Mouse (Mus musculus): ENCODE measurements around the gene Slc2a5. TPM values are rescaled to one million over a fixed set of nuclear protein-coding genes. Genes with fewer than 3 reads are reported as not detected.
A peak's percentile ranks its signal among the peaks of the same experiment; 100 is the strongest.

Gene Slc2a5
- 1.7 and 2.2 TPM in 2 replicates for polyA plus RNA-seq (2015; fragmentation: Nextera tagmentation; extraction: Ambion mirVana)

GRCm38 (mm10) chr4:150119055-150119454, at the start of gene Slc2a5:
Gene Slc2a5, plus strand, starts transcription at chr4:150119283.
- no peak for ATAC-seq (ENCODE audit: insufficient number of reproducible peaks, low FRiP score, low TSS enrichment, low read depth)
- 11% methylated on average over 15 of the region's 15 CpGs for WGBS
- H3K27ac ChIP-seq (replicated peaks), result no peak within 1 kb of the TSS
- H3K27me3 ChIP-seq, result no peaks in the 10 kb centered on the region
- no peaks in the 10 kb centered on the region for H3K36me3 ChIP-seq
- H3K9me3 ChIP-seq (replicated peaks), result no peaks in the 10 kb centered on the region
- H3K4me3 ChIP-seq (replicated peaks), result no peak within 1 kb of the TSS
- H3K4me2 ChIP-seq (replicated peaks), result peak within 1 kb of the TSS; percentile 25
- 0 out of 2 replicates have a peak, but pooled peaks cover 7% of the 10 kb centered on the region for H3K4me1 ChIP-seq
- no peak within 1 kb of the TSS for H3K9ac ChIP-seq

DNA sequence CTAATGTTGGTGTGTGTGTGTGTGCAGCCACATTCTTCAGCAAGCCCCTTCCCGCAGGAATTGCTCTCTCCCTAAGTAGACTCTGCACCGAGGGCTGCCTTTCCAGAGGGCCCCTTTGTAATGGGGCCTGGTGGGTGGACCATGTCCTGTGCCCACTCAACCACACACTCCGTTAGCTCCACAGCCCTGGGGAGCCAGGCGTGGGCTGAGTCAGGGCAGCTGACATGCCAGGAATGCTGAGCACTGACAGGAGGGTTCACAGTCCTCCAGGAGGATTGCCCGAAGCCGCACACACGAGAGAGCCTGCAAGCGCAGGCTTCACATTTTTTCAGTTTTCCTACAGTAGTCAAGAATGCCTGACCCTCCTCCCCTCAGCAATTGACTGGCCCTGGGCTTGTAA, 48.9 kb upstream of the Slc2a5 start:
- no peak for ATAC-seq (ENCODE audit: insufficient number of reproducible peaks, low FRiP score, low TSS enrichment, low read depth)
- peaks cover 6% of the 10 kb centered on the region for H3K4me1 ChIP-seq

GRCm38 (mm10) chr4:150072416-150073101, 46.5 kb upstream of the Slc2a5 start:
- Histone ChIP-seq H3K9ac (no peak overlapping the region), H3K4me2 (replicated peaks) (no peak overlapping the region), H3K4me3 (replicated peaks) (no peak overlapping the region), H3K27ac (replicated peaks) (no peak overlapping the region), H3K9me3 (replicated peaks) (no peaks in the 10 kb centered on the region), H3K36me3 (no peaks in the 10 kb centered on the region; the same call in 1 of the 2 replicates), H3K4me1 (peaks cover 13% of the 10 kb centered on the region), H3K27me3 (no peaks in the 10 kb centered on the region)
- WGBS, result 58% methylated on average over 15 of the region's 15 CpGs
- no peak for ATAC-seq (ENCODE audit: insufficient number of reproducible peaks, low FRiP score, low TSS enrichment, low read depth)

More for the DNA sequence above, 48.9 kb upstream of the Slc2a5 start:
- 29% methylated on average over 8 of the region's 8 CpGs for WGBS
- Histone ChIP-seq H3K9me3 (replicated peaks) (no peaks in the 10 kb centered on the region), H3K27me3 (no peaks in the 10 kb centered on the region), H3K27ac (replicated peaks) (no peak overlapping the region), H3K4me2 (replicated peaks) (no peak overlapping the region), H3K4me3 (replicated peaks) (no peak overlapping the region), H3K36me3 (no peaks in the 10 kb centered on the region; the same call in 1 of the 2 replicates), H3K9ac (no peak overlapping the region)

DNA sequence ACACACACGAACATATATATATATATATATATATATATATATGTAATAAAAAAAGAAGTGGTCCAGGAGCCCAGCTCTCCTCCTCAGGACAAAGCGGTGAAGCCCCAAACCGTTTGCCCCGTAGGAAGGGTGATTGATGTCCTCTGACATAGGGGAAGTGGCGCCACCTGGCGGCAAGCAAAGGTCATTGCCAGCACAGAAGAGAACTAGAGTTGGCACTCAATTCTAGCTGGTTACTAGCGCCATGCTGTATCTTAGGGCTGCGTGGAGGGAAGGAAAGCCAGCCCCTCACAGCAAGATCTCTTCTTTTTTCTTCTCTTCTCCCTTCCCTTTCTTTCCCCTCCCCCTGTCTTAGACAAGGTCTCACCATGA, 46.0 kb upstream of the Slc2a5 start:
- no peaks in the 10 kb centered on the region; the same call in 1 of the 2 replicates for H3K36me3 ChIP-seq
- H3K27me3 ChIP-seq, result no peaks in the 10 kb centered on the region
- H3K9me3 ChIP-seq (replicated peaks), result no peaks in the 10 kb centered on the region
- no peak overlapping the region for H3K4me2 ChIP-seq (replicated peaks)
- H3K4me3 ChIP-seq (replicated peaks), result no peak overlapping the region
- peaks cover 13% of the 10 kb centered on the region for H3K4me1 ChIP-seq
- WGBS, result 9% methylated on average over 8 of the region's 8 CpGs
- no peak overlapping the region for H3K27ac ChIP-seq (replicated peaks)
- H3K9ac ChIP-seq, result no peak overlapping the region
- no peak for ATAC-seq (ENCODE audit: insufficient number of reproducible peaks, low FRiP score, low TSS enrichment, low read depth)

DNA sequence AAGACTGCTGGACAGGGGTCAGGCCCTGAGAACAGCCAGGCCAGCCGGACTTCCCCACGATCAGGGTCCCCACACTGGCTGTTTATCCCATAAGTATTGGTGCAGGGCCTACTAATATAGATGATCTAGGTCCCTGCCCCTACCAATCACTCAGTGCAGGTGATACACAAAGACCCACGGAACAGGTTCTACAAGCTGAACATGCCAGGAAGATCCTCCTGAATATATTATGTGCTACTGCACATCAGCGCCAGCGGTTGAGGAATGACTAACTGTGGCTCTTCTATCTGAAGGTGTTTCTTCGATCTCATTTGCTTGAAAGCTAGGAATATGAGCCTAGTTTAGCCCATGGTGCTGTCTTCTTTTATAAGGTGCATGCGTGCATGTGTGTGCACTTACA, 43.7 kb upstream of the Slc2a5 start:
- 65% methylated on average over 7 of the region's 7 CpGs for WGBS
- peaks cover 9% of the 10 kb centered on the region for H3K4me1 ChIP-seq
- H3K4me3 ChIP-seq (replicated peaks), result no peak overlapping the region
- H3K27ac ChIP-seq (replicated peaks), result peak overlapping the region; percentile 63
- H3K36me3 ChIP-seq, result no peaks in the 10 kb centered on the region
- no peak for ATAC-seq (ENCODE audit: insufficient number of reproducible peaks, low FRiP score, low TSS enrichment, low read depth)
- H3K27me3 ChIP-seq, result no peaks in the 10 kb centered on the region
- no peak overlapping the region for H3K4me2 ChIP-seq (replicated peaks)
- H3K9ac ChIP-seq, result no peak overlapping the region
- H3K9me3 ChIP-seq (replicated peaks), result no peaks in the 10 kb centered on the region

- Histone ChIP-seq H3K4me3 (replicated peaks) (no peak overlapping the region), H3K27ac (replicated peaks) (peak overlapping the region; percentile 63), H3K36me3 (no peaks in the 10 kb centered on the region), H3K9me3 (replicated peaks) (no peaks in the 10 kb centered on the region), H3K4me2 (replicated peaks) (no peak overlapping the region), H3K9ac (no peak overlapping the region), H3K4me1 (peaks cover 8% of the 10 kb centered on the region), H3K27me3 (no peaks in the 10 kb centered on the region)
- 29% methylated on average over 18 of the region's 18 CpGs for WGBS
- ATAC-seq (ENCODE audit: insufficient number of reproducible peaks, low FRiP score, low TSS enrichment, low read depth), result no peak
Observed at GRCm38 (mm10) chr4:150076147-150076546, 42.9 kb upstream of the Slc2a5 start.

DNA sequence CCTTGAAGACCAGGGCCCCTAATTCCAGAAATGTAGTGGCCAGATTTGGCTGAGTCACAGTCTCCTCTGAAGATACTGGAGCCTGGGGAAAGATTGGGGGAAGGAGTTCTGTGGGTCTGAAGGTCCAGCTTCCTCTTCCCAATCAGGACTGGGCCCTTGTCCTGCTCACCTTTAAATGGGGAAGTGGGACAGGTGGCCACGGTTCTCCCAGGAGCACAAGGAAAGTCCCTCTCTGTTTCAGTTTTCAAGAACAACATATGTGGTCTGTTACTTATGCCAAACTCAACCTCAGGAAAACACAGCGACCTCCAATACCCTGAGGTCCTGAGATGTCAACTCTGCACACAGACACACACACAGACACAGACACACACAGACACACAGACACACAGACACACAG, 40.4 kb upstream of the Slc2a5 start:
- Histone ChIP-seq H3K4me3 (replicated peaks) (no peak overlapping the region), H3K27ac (replicated peaks) (no peak overlapping the region), H3K9ac (no peak overlapping the region), H3K9me3 (replicated peaks) (no peaks in the 10 kb centered on the region), H3K4me1 (peaks cover 8% of the 10 kb centered on the region), H3K27me3 (no peaks in the 10 kb centered on the region), H3K36me3 (no peaks in the 10 kb centered on the region), H3K4me2 (replicated peaks) (no peak overlapping the region)
- 77% methylated on average over 2 of the region's 2 CpGs for WGBS
- ATAC-seq (ENCODE audit: insufficient number of reproducible peaks, low FRiP score, low TSS enrichment, low read depth), result no peak

DNA sequence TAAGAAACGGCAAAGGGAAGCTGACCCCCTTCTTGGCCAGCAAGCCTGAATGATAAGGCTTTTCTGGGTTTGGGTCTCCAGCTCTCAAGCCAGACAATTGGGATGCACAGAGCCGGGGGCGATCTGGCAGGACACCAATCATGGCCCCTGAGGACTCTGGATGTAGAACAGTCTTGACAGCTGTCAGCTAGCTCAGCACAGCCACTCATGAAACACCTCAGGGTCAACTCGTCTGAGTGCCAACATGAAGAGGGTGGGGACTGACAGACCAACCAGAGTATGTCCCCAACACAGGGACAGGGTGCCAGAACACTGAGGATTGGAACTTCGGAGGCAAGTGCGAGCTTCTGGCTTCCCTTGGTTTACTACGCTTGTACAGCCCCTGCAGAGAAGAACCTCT, 39.8 kb upstream of the Slc2a5 start:
- no peaks in the 10 kb centered on the region for H3K27me3 ChIP-seq
- no peaks in the 10 kb centered on the region for H3K9me3 ChIP-seq (replicated peaks)
- H3K27ac ChIP-seq (replicated peaks), result no peak overlapping the region
- H3K4me2 ChIP-seq (replicated peaks), result no peak overlapping the region
- no peak overlapping the region for H3K9ac ChIP-seq
- H3K4me1 ChIP-seq, result peaks cover 8% of the 10 kb centered on the region
- ATAC-seq (ENCODE audit: insufficient number of reproducible peaks, low FRiP score, low TSS enrichment, low read depth), result no peak
- H3K4me3 ChIP-seq (replicated peaks), result no peak overlapping the region
- H3K36me3 ChIP-seq, result no peaks in the 10 kb centered on the region
- 68% methylated on average over 7 of the region's 7 CpGs for WGBS

DNA sequence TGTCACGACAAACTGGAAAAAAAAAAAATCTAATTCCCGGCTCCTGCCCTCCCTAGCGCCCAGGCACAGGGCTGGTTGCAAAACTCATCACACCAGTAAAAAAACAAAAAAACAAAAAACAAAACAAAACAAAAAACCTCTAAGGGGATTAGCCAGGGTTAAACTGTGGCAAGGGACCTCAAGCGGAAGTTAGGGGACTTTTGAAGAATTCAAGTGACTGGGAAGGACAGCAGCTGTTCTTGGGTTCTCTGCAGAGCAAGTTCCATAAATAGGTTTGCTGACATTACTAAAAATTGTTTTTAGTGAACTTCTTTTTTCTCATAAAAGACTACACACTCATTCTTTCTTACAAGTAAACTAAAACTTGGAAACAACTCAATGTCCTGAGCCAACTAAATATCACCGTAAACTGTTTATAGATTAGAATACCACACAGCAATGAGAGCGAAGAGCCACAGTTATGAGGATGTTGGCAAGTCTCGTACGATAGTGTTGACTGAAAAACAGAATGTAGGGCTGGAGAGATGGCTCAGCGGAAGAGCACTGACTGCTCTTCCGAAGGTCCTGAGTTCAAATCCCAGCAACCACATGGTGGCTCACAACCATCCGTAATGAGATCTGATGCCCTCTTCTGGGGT, 38.6 kb upstream of the Slc2a5 start:
- Histone ChIP-seq H3K9ac (no peak overlapping the region), H3K4me1 (peaks cover 8% of the 10 kb centered on the region), H3K4me2 (replicated peaks) (no peak overlapping the region), H3K9me3 (replicated peaks) (no peaks in the 10 kb centered on the region), H3K27ac (replicated peaks) (0 out of 2 replicates have a peak overlapping the region, but pooled peaks have one; percentile 34), H3K36me3 (no peaks in the 10 kb centered on the region), H3K4me3 (replicated peaks) (no peak overlapping the region), H3K27me3 (no peaks in the 10 kb centered on the region)
- 67% methylated on average over 11 of the region's 11 CpGs for WGBS
- no peak for ATAC-seq (ENCODE audit: insufficient number of reproducible peaks, low FRiP score, low TSS enrichment, low read depth)

DNA sequence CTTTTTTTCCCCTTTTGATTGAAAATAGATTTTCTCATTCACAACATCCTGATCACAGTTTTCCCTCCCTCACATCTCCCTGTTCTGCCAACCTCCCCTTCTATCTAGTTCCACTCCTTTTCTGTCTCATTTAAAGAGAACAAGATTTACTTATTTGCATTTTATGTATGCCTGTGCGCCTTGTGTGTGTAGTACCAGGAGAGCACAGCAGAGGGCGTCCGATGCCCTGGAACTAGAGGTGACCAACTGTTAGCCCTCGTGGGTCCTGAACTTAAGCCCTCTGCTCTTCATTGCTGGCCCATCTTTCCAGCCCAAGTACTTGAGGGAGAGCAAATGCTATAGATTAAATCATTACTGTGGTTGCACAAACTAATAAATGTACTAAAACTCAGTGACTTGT, 33.7 kb upstream of the Slc2a5 start:
- no peak overlapping the region for H3K4me2 ChIP-seq (replicated peaks)
- no peaks in the 10 kb centered on the region for H3K9me3 ChIP-seq (replicated peaks)
- no peak overlapping the region for H3K4me3 ChIP-seq (replicated peaks)
- H3K9ac ChIP-seq, result no peak overlapping the region
- ATAC-seq (ENCODE audit: insufficient number of reproducible peaks, low FRiP score, low TSS enrichment, low read depth), result no peak
- H3K4me1 ChIP-seq, result peaks cover 23% of the 10 kb centered on the region
- H3K27me3 ChIP-seq, result no peaks in the 10 kb centered on the region
- WGBS, result 79% methylated on average over 4 of the region's 4 CpGs
- H3K27ac ChIP-seq (replicated peaks), result no peak overlapping the region
- no peaks in the 10 kb centered on the region for H3K36me3 ChIP-seq

DNA sequence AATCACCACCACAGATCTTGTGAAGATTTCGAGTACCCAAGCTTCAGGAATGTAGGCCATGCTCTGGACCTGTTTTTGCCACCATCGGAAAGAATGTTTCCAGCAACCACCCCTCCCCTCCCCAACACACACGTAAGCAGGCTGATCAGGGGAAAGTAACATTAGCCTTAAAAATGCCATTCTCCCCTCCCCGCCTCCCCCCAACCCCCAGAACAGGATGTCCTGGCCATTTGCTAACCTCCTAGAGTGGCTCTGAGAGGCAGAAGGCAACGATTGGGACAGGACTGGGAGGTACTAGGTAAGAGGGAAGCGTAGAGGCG, 32.3 kb upstream of the Slc2a5 start:
- Histone ChIP-seq H3K27ac (replicated peaks) (0 out of 2 replicates have a peak overlapping the region, but pooled peaks have one; percentile 60), H3K4me3 (replicated peaks) (peak overlapping the region; percentile 66), H3K27me3 (no peaks in the 10 kb centered on the region), H3K9me3 (replicated peaks) (no peaks in the 10 kb centered on the region), H3K4me2 (replicated peaks) (peak overlapping the region; percentile 98), H3K4me1 (peaks cover 23% of the 10 kb centered on the region), H3K9ac (no peak overlapping the region), H3K36me3 (no peaks in the 10 kb centered on the region)
- WGBS, result 2% methylated on average over 7 of the region's 7 CpGs
- no peak for ATAC-seq (ENCODE audit: insufficient number of reproducible peaks, low FRiP score, low TSS enrichment, low read depth)

All from embryonic facial prominence, embryonic 15.5 days (tissue).